Mouse (Mus musculus): Measurements from ENCODE around the gene Minpp1.

The Minpp1 gene

DNA sequence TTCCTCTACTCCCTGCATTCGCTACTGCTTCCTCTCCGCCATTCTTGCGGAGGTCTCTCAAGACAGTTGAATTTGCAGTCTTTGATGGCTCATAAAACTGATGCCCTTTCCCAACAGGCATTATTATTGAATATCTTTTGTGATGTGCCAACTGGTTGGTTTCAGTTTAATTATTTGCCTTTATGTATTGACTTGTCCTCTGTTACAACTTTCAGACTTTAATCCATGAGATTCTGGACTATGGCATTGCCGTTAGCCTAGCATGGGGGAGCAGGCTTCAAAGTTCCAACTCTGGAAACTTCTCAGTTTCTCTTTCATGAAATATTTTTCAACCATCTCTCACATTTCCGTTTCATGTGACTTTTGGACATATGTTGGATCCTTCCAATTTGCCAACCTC is 41.6 kb downstream of the Minpp1 start:
- no peak for DNase-seq (ENCODE audit: low read depth, low spot score)

DNA sequence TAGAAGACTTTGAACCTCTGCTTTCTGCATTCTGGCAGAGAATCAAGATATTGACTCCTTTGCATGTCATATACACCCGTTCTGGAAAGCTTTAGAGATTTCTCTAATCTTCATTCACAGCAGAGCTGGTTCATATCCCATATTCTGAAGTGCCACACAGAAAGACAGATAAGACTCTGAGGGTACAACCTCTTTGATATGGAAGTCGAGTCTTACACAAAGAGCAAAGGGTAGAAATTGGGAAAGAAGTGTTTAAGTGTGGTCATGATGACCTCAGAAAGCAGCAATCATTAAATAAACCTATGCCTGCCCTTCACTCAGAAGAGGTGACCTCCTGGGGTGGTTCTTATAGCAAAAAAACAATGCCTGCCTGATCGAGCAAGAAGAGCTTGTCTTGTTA is 43.2 kb downstream of the Minpp1 start:
- no peak for DNase-seq (ENCODE audit: low read depth, low spot score)

DNA sequence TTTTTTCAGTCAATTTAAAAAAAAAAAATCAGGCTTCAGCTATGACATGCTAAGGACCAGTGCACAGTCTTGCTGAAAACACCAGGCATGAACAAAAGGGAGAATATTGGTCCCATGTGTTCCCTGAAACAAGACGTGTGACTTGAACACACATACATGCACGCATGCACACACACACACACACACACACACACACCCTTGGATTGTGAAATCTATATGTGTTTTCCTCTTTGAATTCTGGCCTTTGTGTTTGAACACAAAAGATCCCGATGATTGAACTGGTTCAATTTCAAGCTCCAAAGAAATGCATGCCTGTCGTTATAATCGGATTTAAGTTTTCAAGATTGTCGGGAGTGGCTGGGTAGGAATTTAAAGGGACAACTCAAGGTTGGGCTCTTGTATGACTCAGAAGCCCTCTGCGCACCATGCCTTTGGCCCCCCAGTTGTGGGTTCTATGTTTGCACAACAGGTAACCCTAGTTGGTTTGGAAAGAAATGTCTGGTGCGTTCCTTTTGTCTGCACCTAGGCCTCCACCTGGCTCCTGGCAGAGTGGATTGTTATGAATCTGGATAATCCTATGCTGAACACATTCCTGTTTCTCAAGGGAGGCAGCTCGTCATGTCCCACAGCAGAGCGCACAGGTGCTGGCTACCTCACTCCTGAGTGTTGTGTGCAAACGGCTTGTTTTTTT is 43.8 kb downstream of the Minpp1 start:
- DNase-seq (ENCODE audit: low read depth, low spot score): no peak

DNA sequence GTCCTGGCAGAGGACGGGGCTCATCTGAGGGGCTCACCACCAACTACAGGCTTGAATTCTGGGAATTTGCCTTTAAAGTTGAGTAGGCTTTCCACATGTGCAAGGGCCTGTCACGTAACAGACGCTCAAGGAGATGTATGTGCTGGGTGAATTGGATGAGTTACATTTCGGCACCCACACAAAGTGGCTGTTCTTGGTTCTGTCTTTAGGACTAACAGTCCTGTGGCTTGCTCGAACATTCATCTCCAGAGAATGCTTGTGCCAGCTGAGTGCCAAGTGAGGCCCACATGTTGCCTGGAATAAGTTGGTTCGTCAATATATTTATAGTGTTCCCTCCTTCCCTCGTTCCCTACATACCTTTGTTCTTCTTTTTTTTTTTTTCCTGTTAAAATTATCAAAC is 44.7 kb downstream of the Minpp1 start:
- DNase-seq (ENCODE audit: low read depth, low spot score): no peak

DNA sequence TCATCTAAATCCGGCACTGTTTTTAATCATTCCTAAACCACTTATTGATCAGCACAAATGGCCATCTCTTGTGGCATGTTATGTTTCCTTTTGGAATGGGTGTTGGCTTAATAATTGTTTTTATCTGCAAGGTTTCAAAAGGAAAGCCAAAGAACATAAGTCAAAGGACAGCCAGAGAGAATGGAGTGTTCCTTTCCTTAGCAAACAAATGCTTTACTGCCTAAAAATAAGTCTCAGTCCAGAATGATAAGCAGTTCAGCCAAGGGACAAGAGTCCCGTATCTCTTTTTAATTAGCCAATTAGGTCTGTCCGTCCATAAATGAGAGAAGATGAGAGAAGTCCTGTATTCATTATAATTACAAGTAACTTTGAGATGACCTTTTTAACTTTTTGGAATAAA is 46.8 kb downstream of the Minpp1 start:
- no peak for DNase-seq (ENCODE audit: low read depth, low spot score)

DNA sequence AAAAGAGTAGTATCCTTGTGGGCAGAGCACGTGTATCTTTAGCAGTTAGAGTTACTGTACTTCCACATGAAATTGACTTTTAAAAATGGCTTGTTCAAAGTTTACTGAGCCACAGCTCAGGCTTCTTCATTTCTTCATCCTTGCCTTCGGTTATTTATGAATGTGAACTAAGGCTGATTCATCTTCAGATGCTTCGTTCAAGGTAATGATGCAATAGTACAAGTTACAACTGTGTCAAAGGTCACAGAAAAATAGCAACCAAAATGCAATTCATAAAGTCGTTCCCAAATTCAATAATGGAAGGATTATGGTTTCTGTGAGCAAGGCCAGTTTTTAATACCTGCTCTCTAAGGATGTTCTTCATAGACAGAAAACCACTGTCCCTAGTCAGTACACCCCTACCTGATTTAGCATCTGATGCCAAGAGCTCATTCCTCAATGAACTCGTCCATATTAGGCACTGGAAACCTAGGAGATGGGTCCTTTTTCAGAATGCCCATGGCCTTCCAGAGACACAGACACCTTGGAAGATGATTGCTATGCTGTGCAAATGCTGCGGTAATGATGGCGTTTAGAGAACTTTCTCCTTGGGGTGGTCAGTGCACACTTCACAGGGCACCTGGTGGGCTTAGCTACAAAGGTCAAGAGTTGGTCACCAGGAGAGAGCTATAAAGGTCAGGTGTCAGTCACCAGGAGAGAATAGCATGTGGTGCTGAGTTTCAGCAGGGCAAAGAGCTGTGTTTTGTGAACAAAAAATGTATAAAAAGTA is 47.4 kb downstream of the Minpp1 start:
- no peak for DNase-seq (ENCODE audit: low read depth, low spot score)

DNA sequence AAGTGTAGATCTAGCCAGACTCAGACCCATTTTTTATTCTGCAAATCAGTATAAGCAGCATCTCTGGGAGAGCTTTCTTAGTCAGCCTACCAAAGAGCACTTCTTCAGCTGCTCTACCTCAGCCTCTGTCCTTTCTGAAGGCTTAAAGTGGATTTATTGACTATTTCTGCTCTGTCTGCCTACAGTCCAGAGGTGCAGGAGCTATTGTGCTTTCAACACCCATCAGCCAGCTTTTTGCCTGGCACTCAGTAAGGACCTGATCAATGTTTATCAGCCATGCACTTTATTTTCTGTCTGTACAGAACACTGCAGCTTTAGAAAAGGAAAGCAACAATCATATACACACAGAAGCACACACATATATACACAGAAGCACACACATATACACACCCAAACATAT is 49.3 kb downstream of the Minpp1 start:
- no peak for DNase-seq (ENCODE audit: low read depth, low spot score)

DNA sequence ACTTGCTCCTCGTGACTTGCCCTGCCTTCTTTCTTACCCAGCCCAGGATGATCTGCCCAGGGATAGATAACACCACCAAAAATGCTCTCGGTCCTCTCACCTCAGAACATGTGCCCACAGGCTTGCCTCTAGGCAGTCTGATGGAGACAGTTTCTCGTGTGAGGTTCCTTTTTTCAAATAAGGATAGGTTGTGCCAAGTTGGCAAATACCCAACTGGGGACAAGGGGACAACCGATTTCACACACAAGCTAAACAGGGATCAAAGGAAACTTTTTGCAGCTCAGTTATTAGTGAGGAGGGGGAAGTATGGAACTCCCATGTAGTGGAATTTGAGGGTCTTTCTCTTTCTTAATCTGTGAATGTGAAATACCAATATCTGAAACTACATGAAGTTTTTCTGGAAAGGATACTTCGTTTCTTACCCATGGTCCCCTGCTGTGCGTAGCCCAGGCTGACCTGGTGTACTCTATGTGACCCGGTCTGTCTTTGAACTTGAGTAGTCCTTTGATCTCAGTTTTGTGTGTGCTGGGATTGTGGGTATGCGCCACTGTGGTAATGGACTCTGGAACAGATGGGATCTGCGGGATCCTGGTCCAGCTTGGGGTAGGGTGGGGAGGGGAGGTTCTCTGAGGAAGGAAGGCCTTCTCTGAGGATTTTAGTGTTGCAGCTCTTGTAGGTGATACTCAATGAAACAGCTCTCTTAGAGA is 57.4 kb downstream of the Minpp1 start:
- no peak for DNase-seq (ENCODE audit: low read depth, low spot score)

DNA sequence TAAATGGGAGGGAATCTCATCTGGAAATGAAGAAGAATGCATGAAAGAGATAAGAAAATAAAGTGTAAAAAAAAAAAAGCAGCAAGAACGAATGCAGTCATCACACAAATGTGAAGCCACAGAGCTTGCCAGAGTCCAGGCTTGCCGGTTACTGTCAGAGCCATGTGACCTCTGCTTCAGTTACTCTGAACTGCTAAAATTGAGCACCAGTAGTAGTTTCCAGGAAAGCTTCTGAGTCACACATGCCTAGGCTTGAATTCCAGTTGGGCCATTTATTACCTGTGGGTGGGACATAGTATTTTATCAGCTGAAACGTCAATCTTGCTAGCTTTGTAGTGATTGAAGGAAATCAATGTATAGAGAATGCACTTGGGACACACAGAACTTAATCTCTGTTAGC is 61.8 kb downstream of the Minpp1 start:
- no peak for DNase-seq (ENCODE audit: low read depth, low spot score)

DNA sequence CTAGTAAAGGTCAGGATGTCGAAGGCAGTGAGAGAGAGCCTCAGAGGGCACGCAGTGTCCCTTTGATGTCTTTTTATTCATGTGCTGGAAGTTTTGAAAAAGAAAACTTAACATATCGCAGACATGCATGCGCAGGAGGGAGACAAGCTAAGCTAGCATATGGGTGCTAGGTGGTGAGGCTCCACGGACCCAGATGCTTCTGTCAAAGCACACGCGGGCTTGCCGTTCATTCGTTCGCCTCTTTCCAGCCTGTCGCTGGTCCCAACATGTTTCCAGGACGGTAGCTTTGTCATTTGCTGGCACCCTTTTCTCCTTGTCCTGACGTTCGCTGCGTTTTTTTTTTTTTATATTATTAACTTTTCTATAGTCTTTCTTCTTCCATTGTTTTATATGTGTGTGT is 62.6 kb downstream of the Minpp1 start:
- DNase-seq (ENCODE audit: low read depth, low spot score): no peak

DNA sequence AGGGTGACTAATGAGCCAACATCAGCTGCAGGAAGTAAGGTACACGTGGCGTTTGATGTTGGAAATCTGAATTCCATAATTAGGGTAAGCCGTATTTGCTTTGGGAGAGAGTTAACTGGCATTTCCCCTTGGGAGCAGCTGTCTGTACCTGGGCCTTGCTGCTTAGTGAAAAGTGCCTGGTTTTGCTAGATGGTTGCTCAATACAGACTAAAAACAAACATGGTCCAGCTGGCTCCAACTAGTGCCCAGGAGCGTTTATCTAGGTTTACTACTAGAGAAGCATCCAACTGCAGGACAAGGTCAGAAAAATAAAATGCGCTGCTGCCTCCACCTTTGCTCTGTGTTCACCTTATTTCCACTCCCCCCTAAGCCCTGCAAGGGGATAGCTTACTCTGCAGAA is 64.9 kb downstream of the Minpp1 start:
- DNase-seq (ENCODE audit: low read depth, low spot score): no peak

DNA sequence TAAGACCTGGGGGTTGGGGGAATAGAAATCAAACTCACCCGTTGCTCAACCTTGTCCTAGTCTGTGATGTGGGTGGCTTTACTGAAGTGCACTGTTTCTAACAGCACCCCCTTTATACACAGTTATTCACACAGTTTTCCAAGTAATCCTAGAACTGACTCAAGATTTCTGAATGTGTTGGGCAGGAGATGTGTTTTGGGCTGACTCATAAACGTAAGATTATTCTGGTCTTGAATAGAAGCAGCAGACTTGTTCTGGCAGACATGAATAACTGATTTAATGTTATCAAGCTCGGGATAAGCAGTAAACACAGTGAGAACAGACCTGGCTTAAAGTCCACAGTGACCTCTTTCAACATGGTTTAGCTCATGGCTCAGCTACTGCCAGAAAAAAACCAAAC is 65.9 kb downstream of the Minpp1 start:
- DNase-seq (ENCODE audit: low read depth, low spot score): no peak

DNA sequence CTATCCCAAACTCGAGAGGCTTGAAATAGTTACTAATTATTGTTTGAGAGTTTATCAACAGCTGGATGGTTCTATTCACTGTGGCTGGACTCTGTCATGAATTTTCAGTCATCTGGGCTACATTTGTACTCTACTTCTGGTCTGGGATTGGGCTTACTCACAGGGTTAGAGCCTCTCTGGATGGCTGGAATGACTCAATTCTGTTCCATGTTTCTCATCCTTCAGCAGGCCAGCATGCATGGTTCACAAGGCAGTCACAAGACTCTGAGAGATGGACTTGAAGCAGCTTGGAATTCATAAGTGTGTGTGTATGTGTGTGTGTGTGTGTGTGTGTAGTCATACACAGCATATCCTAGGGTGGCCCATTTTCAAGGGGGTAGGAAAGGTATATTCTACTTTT is 66.5 kb downstream of the Minpp1 start:
- DNase-seq (ENCODE audit: low read depth, low spot score): no peak

DNA sequence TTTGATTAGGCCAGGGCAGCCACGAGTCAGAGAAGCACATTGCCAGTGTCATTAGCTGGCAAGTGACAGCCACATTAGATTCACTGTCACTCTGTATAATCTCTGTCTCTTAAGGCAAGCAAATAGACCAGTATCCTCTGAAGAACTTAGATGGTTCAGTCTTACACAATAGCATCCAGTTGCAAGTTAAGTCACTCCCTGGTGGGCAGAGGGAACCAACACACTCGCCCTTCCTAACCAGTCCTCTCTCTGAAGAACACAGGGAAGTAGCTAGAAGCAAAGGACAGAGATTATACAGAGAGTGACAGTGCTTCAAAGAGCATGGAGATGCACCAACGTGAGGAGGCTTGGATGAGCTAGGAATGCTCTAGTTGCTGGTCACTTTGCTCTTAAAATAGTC is 67.7 kb downstream of the Minpp1 start:
- DNase-seq (ENCODE audit: low read depth, low spot score): no peak

DNA sequence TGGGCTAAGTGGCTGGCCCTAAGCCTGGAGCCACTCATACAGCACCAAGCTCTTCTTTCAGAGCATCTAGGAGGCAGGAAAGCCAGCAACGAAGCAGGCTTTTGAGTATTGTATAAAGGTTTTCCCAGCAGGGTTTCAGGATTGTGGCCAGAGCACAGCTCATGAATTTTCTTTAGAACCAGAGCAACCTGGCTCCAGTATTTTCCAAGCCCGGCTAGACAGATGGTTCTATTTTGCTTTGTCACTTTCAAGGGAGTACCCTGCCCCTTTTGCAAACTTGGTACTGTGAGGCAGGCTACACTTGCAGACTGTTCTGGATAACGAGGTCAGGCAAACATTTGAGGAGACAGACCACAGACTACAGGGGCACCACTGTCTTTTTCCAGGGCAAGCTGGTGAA is 69.7 kb downstream of the Minpp1 start:
- no peak for DNase-seq (ENCODE audit: low read depth, low spot score)

All from CD4-positive, CD25-positive, alpha-beta regulatory T cell, adult 2 months (primary cell).